Mouse (Mus musculus) 3T3-L1 (cell line): ENCODE results near the gene Calb2.

Experiments used
- DNase-seq: peaks from one replicate; pipeline ENCODE4 v3.0.0-alpha.2; 2015; ENCODE audit warnings: low read depth, low spot score

Calb2 gene

DNA sequence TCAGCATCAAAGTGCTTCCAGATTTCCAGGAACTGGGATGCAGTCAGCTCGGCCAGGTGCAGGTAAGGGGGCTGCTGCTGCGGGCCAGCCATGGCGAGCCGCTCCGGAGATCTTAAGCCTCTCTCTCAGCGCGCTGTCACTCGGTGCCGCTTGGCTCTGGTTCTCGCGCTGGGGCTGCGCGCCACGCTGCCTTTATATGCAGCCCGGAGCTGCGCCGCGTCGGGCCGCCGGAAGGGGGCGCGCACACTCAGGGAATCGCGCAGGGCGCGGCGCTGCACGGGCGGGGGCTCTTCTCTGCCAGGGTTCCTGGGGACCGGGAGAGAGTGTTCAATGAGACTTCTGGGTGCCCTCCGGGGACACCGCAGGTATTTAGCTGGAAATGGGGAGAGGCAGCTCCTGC is at the start of gene Calb2:
TSS of gene Calb2 (minus strand) at position 165 of the 400 bp plus-strand sequence.
- no peak for DNase-seq

DNA sequence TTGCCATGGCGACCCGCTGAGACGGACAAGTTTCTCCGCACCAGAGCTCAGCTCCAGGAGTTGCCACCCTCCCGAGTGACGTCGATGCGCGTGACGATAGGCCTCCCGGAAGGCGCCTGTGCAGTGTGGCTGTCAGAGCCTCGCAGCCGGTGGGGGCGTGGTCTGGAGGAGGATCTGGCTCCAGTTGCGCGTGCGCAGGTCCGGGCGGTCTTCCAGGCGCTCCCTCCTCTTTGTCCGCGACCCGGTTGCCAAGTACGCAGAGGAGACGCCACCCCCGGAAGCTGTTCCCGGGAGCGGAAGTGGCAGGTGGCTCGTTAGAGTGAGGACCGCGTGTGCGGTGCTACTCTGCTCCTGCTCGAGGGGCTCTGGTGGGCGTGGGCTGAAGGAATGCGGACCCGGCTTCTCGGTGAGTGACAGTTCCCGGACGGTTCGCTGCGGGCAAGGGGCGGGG is 49.7 kb upstream of the Calb2 start:
- peak; percentile 99 for DNase-seq

DNA sequence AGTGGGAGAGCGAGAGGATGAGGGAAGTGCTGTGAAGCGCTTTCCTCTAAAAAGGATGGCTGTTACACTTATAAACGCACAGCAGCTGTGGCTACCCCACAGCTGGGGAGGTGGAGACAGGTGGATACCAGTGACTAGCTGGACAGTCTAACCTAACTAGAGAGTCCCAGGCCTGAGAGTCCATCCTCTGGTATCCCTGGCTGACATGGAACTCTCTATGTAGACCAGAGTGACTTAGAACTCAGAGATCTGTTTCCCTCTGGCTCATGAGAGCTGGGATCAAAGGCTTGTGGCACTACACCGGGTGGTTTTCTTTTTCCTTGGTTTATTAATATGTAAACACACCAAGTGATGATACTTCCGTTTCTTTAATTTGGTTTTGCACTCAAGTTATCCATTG is 49.2 kb upstream of the Calb2 start:
- no peak for DNase-seq

DNA sequence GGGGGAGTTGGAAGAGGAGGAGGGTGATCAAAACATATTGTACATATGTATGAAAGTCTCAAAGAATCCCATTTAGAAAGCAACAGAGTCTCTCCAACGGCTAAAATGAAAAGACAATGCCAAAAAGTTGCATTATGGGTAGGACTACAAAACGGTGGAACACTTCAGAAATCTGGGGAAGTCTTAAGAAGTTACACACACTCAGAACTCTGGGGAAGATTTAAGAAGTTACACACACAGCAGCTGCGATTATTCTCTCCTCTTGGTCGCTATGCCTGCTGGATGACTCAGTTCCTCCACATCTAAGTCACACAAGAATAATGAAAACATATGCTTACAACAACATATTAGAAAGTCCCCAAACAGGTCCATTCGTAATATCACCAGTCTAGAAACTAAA is 48.2 kb upstream of the Calb2 start:
- peak; percentile 66 for DNase-seq

DNA sequence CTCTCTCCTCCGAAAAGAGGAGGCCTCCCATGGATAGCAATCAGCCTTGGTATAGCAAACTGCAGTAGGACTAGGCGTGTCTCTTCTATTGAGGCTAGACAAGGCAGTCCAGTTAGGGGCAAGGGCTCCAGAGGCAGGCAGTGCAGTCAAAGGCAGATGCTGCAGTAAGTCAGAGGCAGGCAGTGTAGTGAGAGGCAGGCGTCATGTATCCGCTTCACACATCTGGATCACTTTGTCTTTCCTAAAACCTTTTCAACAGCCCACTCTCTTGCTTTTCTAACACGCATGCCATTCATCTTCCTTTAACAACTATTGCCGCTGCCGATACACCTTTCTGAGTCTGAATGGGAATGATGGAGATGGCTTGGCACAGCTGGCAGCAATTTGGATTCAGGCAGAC is 47.4 kb upstream of the Calb2 start, which contains the start of gene Cmtr2:
TSS of gene Cmtr2 (plus strand) at position 301 of the 400 bp plus-strand sequence.
- peak; percentile 4 for DNase-seq

DNA sequence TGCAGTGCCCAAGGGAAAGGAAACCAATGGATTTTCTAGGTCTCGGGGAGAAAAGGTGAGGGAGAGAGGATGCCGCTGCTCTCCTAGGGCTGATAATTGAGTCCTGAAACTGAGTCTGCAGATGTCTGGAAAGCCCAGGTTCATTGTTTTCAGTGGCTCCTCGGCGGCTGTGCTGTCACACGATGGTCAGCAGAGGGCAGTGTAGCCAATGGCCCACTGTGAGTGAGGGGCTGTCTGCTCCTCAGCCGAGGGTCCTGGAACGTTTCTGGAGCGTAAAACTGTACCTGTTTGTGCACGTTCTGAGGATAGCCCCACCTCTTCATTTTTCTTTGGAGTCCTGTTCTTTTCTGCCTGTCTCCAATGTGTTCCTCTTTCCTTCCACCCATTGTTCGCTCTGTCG is 33.8 kb upstream of the Calb2 start:
- no peak for DNase-seq

DNA sequence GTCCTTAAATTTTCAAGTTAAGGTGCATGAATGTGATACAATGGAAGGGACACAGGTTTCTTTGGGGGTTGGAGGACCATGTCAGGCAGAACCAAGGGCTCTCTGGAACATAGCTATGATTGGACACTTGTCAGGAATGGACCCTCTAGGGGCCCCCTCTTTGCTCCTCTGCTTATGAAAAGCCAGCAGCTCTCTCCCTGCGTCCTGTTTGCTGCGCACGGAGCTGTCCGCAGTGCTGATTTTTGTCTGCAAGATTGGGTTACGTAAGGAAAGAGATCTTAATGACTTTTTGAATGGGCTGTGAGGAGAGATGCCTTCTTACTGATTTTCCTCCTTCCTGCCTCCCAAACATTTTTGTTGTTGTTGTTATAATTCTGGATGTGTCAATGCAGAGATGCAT is 28.7 kb upstream of the Calb2 start:
- peak; percentile 49 for DNase-seq

DNA sequence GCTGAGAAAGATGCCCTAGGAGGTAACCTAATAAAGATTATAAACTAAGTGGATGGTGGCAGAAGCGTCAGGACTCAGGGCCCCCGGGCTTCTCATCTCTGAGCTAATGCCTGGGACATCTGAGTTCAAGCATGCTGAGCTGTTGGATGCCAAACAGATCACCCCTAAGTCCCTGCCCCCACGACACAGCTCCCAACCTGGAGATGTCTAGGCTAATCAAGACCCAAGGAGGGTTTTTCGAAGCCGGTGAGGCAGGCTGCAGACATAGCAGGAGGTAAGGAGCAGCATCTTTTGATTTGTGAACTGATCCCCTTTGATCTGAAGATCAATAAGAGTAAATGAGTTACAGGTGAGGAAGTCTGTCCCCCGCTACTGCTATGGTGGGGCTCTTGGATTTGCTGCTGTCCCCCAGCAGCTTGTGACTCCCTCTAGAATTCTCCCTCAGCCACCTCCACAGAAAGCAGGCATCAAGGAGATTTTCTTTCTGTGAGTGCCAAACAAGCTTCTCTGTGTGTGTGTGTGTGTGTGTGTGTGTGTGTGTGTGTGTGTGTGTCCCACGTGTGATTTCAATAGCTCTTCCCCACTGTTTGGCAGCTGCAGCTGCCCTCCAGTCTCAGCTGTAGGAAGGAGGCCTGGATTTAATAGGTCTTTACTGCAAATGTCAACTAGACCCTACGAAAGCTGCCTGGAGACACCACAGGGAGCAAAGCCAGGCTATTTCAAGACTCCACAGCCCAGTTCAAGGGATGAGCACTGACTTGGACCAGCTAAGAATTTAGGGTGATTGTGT is 21.1 kb upstream of the Calb2 start:
- no peak for DNase-seq

DNA sequence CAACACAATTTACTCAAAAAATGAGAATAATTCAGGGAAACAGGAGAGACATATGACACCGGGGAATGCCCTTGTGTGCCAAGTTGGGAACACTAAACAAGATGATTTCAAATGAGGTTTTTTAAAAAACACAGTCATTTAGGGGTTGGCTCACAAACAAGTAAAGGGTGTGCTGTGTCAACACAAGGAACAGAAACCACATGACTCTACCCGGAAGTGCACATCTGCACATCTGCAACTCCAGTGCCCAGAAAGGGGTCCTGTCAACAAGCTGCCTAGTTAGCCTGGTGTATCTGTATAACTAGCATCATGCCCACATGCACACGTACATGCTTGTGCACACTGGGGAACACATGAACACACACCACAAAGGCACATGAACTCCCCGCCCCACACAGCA is 17.5 kb upstream of the Calb2 start:
- no peak for DNase-seq

DNA sequence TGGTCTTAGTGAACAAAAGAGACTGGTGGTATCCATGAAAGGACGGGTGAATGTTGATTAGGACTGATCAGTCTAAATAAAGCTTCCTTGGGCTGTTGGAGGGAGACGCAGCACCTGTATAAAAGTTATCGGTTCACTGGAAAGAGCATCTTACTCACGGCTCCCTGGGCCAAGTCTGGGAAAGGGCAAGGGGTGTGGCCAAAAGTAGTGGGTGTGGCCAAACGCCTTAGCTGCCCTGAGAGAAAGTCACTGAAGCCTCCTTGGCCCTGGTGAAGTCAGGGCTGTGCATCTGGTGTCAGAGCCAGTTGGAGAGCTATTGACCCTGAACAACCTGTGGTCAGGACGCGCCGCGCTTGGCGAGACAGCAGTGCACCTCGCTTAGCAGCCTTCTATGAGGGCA is 15.7 kb upstream of the Calb2 start:
- peak; percentile 5 for DNase-seq

DNA sequence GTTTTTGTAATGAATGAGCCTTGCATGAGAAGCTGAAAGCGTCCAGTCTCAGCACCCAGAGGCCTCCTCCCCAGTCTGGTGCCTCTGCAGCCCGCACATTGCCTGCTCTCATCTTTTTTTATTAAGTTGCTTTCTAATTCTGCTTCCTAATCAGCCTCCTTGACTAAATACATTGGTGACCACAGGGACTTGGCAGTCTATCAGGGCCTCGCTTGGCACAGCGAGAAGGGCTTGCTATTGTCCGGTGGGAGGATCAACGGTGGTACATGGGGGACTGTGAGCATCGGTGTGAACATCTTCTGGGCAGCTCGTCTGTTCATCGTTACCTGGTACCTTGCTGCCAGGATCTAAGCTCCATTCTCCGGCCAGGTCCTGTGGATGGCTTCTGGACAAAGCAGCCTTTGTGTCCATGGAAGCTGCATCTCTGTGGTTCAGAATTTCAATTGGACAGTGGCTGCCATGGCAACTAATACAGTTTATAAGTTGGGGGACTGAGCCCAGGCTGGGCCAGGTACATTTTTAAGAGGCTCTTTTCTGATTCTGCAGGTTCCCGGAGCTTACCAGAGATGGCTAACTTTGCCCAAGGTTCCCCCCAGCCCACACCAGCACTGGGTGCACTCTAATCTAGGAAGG is 14.8 kb upstream of the Calb2 start:
- DNase-seq, result no peak

DNA sequence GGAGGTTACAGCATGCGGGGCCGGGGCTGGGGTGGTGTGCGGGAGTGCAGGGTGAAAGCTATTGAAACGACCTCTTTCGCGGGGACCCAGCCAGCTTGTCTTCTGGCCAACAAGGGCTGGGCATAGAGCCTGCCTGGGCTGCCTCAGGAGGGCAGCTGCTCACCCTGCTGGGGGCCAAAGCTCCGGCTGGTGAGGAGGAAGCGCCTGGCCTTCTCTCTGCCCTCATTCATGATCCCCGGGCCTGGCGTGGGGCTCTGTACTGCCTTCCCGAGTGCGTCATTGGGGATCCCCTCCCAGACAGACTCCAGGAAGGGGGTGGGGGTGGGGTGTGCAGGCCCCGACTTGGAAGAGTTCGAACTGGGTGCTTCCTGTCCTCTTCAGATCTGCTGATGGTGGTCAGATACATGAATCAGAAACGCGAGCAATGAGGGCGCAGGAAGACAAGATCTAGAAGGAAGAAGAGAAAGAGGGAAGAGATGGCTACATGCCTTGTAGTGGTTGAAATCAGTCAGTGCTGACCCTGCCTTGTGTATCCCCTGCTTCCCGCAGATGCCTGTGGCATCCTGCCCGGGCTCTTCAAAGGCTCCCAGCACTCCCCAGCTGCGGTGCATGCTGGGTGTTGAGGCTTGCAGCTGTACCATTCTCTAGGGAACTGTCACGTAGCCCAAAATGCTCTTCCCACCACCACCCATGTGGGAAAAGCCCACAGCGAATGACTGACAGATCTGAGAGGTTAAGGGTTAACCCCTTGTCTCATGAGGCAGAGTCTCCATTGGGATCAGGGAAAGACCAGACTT is 9.5 kb upstream of the Calb2 start:
- peak; percentile 3 for DNase-seq

DNA sequence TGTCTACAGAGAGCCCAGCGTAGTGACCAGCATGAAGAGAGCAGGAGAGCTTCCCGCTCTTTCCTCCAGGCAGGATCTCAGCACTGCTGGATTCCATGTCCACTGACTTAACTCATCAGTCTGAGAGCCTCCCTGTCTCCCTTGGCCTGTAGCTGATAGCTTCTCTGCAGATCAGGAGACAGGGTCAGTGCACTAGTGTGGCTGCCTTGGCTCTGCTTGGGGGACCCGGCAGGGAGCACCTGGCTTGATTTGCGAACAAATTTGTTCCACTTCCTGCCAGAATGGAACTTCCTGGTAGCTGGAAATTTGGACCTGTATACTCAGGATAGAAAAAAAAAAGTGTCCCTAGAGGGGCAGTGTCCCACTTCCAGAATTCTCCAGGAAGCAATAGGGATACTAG is 6.8 kb upstream of the Calb2 start:
- DNase-seq, result no peak

DNA sequence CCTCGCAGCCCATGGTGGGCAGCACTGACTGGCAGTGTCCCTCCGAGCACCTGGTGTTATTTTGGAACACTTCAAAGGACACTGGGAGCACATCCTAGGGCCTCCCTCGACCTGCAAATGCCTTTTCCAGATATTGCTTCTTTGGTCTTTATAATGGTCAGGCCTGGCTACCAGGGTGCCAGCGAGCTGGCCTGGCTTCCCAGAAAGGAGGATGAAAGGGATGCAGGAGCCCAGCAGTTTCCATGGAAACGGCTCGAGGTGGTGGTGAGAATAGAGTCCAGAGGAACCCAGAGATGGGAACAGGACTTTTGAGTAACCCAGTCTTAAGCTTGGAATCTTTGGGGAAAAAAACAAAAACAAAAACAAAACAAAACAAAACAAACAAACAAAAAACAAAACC is 4.2 kb upstream of the Calb2 start:
- DNase-seq, result no peak

DNA sequence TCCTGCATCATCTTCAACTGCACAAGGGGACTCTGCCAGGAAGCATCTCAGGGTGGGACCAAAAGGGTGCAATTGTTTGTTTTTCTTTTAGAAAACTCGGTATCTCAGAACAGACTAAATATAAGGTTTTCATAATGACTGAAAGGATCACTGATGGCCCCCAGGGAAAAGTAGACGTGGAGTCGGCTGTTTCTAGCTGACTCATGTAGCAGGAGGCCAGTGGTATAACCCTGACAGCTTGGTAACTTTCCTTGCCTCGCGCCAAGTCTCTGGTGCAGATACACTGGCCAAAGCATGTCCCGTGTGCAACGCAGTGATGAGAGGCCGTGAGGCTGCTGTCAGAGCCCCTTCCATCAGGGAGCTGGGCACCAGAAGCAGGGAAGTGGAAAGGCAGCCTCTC is 1.7 kb downstream of the Calb2 start:
- DNase-seq, result peak; percentile 20

DNA sequence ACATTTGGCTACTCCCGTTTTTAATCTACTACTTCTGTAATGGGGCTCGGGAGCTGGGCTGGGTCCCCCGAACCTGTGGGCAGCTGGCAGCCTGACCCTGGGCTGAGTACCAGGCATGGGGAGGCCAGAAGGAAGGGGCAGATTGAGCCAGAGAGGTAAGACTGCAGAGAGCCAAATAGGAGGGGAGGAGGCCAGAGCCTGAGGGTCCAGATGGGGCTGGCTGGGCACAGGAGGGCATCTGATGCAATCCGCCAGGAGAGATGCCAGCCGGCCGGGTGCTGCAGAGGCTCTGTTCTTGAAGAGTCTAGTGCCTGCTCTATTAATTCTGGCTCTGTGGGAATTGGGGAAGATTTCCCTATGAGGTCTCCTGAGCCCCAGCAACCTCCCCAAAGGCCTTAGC is 6.0 kb downstream of the Calb2 start:
- no peak for DNase-seq

DNA sequence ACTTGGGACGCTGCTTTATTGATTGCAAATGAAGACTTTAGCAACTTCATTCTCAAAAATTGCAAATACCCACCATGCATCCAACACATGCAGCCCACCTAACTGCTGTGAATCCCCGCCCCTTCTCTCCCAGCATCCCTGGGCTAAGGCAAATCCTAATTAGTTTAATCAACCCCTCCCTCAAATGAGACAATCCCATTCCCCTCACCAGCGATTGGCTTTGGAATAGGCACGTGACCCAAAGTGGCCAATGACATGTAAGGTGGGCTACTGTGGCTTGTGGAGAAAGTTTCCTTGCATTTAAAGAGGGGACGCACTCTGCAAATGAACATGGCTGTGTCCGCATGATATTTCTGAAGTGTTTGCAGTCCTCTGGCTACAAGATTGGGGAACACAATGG is 15.1 kb downstream of the Calb2 start:
- DNase-seq, result no peak

DNA sequence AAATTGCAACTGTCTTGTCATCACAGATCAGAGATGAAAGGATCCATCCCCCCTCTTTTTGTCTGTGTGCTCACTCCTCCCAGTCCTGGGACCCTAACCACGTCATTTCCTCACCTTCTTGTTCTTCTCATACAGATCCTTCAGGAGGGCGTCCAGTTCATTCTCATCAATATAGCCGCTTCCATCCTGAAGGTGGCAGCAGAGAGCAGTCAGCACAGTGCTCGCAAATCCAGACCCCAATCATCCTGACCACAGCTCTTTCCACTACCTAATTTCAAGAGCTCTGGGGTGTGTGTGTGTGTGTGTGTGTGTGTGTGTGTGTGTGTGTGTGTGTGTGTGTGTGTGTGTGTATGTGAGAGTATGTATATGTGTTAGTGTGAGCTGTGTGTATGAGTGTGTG is 22.5 kb downstream of the Calb2 start:
- DNase-seq, result peak; percentile 76

DNA sequence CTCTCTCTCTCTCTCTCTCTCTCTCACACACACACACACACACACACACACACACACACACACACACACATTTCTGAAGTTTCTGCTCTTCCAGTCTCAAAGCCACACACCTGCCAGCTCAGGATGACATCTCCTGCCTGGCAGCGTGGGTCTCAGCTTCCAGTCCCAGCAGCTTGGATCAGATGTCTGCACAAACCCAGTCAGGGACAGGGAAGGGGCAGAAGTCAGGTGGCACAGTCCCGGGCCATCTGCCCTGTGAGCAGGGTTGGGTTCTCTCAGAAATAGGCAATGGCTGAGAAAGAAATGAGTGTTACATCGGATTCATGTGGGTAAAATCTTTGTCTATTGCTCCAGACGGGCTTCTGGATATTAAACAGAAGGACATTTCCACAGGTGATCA is 27.2 kb downstream of the Calb2 start:
- DNase-seq, result no peak

DNA sequence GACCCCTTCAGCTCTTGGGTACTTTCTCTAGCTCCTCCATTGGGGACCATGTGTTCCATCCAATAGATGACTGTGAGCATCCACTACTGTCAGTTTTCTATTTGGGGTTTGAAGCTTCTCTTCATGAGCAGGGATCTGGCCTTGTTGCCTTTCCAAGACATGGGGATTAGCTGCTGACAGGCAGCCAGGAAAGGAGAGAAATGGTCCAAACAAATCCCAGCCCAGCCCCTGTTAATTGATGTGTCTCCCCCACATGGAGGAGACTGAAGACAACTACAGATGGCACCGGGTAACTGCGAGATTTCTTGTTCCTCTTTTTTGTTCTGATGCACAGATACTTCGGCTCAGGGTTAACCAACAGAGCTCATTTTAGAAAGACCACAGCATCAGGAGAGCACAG is 27.9 kb downstream of the Calb2 start:
- DNase-seq, result no peak

DNA sequence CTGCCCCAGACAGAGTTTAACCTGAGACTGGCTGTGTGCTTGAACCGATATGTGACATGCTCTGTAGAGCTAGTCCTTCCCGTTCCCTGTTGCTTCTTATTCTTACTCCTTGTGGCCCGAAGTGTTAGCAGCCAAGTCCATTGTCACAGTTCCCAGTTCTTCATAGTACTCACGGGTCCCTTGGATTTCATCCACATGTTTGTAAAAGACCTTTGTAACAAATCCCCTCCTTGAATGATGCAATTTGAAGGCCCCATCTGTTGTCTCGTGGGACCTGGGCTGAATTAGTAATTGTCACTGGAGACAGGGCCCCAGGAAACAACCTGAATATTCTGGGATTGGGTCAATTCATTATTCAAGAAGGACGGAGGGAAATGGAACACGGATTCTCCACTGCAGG is 32.5 kb downstream of the Calb2 start:
- DNase-seq, result no peak

DNA sequence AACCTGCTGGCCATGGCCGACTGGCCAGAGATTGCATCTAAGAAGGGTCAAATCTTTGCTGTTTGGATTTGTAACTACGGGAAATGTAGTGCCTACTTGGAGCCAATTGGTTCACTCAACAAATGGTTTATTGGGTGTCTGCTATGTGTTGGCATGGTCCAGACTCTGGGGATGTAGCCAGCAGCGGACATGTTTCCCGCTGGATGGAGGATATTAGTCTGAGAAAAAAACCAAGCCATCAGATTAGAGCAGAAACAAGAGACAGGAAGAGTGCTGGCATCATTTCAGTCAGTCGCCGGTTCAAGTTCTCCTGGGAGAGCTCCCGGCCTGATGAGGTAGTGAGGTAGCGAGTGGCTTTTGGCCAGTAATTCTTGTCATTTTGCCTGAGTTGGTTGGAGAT is 33.8 kb downstream of the Calb2 start:
- DNase-seq, result no peak

DNA sequence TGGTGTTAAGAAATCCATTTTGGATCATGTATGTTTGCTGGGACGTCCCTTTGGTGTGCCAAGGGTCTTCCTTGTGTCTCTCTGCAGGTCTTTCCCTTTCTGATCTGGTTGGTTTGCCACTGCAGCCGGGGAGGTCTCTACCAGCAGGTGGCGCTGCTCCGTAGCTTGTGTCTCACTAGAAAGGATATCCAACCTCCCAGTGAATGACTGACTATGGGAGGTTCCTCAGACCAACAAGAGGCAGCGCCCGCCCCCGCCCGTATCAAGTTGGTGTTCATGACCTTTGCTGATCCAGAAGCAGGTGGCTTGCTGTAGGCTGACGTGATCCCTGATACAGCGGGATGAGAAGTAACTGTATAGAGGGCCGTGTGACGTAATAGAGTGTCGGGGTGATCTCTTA is 37.5 kb downstream of the Calb2 start:
- DNase-seq, result peak; percentile 78
